Mouse (Mus musculus): Measurements from ENCODE around the gene Etv6. TPM values are rescaled to one million over a fixed set of nuclear protein-coding genes. Genes with fewer than 3 reads are reported as not detected.
A peak's percentile ranks its signal among the peaks of the same experiment; 100 is the strongest.

Gene Etv6
- polyA plus RNA-seq, 1 experiment from 2014 or later, result 3.5 TPM

DNA sequence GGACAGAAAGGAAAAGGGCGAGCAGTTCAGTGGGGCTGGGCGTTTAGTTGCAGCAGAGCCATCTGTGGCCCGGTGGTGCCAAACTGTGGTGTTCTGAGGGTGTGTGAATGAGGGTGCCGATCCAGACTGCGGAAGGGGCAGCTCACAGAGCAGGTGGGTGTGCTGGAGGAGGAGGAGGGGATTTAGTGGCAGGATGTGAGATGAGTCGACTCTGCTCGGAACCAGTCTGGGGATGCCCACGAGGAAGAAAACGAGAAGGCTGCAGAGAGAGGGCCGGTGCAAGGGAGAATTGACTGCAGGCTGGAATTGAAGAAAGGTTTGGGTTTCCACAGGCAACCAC is 24.0 kb downstream of the Etv6 start:
- H3K9ac ChIP-seq, result no peak overlapping the region
- peaks cover 34% of the 10 kb centered on the region for H3K4me1 ChIP-seq (replicated peaks)
- DNase-seq (no peak), ATAC-seq (ENCODE audit: low read depth) (no peak)
- 53% methylated on average over 10 of the region's 10 CpGs for WGBS (ENCODE audit: insufficient replicate concordance)
- no peak overlapping the region for H3K27ac ChIP-seq
- H3K27me3 ChIP-seq, result no peaks in the 10 kb centered on the region
- no peak overlapping the region for H3K4me2 ChIP-seq
- H3K9me3 ChIP-seq (replicated peaks), result no peaks in the 10 kb centered on the region
- no peaks in the 10 kb centered on the region for H3K36me3 ChIP-seq
- H3K4me3 ChIP-seq (replicated peaks), result no peak overlapping the region

DNA sequence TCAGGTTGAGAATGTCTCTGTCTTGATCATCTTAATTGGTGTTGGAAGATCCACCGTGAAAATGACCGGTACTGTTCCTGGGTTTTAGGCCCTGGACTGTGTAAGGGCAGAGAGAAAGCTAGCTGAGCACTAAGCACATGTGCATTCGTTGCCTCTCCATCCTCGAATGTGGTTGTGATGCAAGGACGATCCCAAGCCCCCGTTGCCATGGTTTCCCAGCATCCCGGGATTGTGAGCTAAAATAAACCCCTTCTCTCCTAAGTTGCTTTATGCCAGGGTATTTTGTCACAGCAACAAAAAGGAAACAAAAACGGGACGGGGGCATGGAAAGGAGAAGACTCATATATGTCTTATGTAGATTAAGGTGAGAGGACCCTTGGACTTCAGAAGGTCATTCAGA is 24.5 kb downstream of the Etv6 start:
- Histone ChIP-seq H3K4me1 (replicated peaks) (peaks cover 36% of the 10 kb centered on the region), H3K27ac (no peak overlapping the region)
- 63% methylated on average over 9 of the region's 9 CpGs for WGBS (ENCODE audit: insufficient replicate concordance)

DNA sequence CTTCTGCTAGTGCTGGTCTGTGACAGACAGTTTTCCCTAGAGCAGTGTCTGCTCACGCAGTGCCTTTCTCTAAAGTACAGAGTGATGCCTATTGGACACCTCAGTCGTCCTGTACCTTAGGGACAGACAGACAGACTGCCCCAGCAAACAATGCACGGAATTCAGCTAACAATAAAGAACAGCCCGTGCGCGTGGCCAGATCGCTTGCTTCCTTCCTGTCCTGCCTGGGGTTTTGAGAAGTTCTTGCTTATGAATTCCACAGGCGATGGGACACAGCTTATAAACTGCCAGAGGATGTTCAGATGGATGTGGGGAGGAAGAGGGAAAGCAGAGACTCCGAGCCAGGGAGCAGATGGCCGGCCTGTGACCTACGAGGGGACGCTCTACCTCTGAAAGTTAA is 25.3 kb downstream of the Etv6 start:
- Histone ChIP-seq H3K4me3 (replicated peaks) (no peak overlapping the region), H3K4me1 (replicated peaks) (peaks cover 38% of the 10 kb centered on the region), H3K36me3 (no peaks in the 10 kb centered on the region), H3K27ac (no peak overlapping the region), H3K27me3 (no peaks in the 10 kb centered on the region), H3K9ac (no peak overlapping the region), H3K4me2 (no peak overlapping the region), H3K9me3 (replicated peaks) (no peaks in the 10 kb centered on the region)
- DNase-seq (no peak), ATAC-seq (ENCODE audit: low read depth) (0 out of 2 replicates have a peak, but pooled peaks have one; percentile 7)
- 54% methylated on average over 12 of the region's 12 CpGs for WGBS (ENCODE audit: insufficient replicate concordance)

More for the DNA sequence above, 24.5 kb downstream of the Etv6 start:
- no peak for DNase-seq
- no peak overlapping the region for H3K9ac ChIP-seq
- no peaks in the 10 kb centered on the region for H3K36me3 ChIP-seq
- no peak for ATAC-seq (ENCODE audit: low read depth)
- H3K4me3 ChIP-seq (replicated peaks), result no peak overlapping the region
- H3K9me3 ChIP-seq (replicated peaks), result no peaks in the 10 kb centered on the region
- H3K4me2 ChIP-seq, result no peak overlapping the region
- no peaks in the 10 kb centered on the region for H3K27me3 ChIP-seq

DNA sequence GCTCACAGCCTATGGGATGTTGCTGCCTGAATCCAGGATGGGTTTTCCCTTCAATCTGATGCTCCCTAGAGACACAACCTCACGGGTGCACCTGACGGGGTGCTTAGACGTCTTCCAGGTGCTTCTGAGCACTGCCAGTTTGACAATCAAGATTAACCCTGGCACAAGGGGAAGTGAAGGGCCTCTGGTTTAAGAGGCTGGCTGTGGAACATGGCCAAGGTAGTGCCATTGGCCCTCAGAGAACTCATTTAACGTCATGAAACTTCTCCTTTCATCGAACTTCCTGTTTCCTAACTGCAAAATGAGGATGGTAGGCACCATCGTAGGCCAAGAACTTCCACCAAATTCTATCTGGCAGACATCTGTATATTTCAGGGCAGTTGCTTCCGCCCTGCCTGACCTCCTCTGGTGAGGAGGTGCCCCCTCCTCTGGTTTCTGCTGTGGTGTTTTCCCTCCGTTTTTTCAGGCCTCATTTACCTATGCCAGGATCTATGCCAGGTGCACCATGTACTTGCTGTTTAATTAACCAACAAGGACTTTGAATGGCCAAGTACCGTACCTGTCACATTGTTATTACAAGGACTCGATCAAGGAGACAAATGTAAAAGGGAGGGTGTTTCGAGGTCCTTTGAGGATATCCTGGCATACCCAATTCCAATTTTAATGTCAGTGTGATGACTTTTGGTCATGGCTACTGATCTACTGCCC is 29.7 kb downstream of the Etv6 start:
- ATAC-seq (ENCODE audit: low read depth), result peak; percentile 26; the same call in 1 of the 2 replicates

DNA sequence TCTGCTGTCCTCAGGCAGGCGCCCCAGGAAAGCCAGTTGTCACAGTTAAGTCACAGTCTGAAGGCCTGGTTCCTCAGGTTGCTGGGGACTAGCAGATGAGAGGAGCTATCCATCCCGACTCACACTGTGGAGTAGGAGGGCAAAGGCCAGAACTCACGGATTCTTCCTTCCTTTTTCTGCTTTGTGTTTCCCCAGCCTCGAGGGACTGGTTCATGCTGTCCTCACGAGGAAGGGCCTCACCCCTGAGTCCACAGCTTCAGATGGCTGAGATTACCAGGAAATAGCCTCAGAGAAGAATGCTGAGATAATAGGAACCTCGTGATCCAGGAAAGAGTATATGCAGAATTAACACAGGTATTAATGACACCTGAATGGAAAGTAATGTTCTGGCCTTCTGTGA is 30.6 kb downstream of the Etv6 start:
- 32% methylated on average over 6 of the region's 6 CpGs for WGBS (ENCODE audit: insufficient replicate concordance)
- H3K4me1 ChIP-seq (replicated peaks), result peaks cover 24% of the 10 kb centered on the region
- no peak for ATAC-seq (ENCODE audit: low read depth)
- no peak overlapping the region for H3K4me2 ChIP-seq
- H3K9ac ChIP-seq, result no peak overlapping the region
- H3K27ac ChIP-seq, result no peak overlapping the region
- no peaks in the 10 kb centered on the region for H3K9me3 ChIP-seq (replicated peaks)
- DNase-seq, result no peak
- H3K4me3 ChIP-seq (replicated peaks), result no peak overlapping the region
- H3K36me3 ChIP-seq, result 0 out of 2 replicates have a peak, but pooled peaks cover 3% of the 10 kb centered on the region
- H3K27me3 ChIP-seq, result no peaks in the 10 kb centered on the region

More for the DNA sequence above, 29.7 kb downstream of the Etv6 start:
- 57% methylated on average over 11 of the region's 11 CpGs for WGBS (ENCODE audit: insufficient replicate concordance)
- H3K4me1 ChIP-seq (replicated peaks), result peaks cover 33% of the 10 kb centered on the region
- no peak overlapping the region for H3K4me3 ChIP-seq (replicated peaks)
- no peaks in the 10 kb centered on the region for H3K9me3 ChIP-seq (replicated peaks)
- 0 out of 2 replicates have a peak, but pooled peaks cover 3% of the 10 kb centered on the region for H3K36me3 ChIP-seq
- no peak overlapping the region for H3K27ac ChIP-seq
- H3K9ac ChIP-seq, result no peak overlapping the region
- no peaks in the 10 kb centered on the region for H3K27me3 ChIP-seq
- no peak for DNase-seq
- no peak overlapping the region for H3K4me2 ChIP-seq

DNA sequence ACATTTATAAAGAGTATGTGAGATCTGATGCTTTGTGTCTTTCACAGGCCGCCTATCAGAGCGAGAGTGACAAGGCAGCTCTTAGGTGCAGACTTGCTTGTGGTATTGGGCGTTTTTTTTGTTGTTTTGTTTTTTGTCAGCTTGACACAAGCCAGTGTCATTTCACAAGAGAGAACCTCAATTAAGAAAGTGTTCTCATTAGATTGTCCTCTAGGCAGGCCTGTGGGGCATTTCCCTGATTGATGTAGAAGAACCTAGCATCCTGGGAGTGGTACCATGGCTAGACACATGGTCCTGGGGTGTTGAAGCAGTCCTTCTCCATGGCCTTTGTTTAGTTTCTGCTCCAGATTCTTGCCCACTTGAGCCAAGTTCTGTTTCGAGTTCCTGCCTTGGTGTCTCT is 31.5 kb downstream of the Etv6 start:
- Histone ChIP-seq H3K9me3 (replicated peaks) (no peaks in the 10 kb centered on the region), H3K4me3 (replicated peaks) (no peak overlapping the region), H3K36me3 (0 out of 2 replicates have a peak, but pooled peaks cover 3% of the 10 kb centered on the region), H3K4me1 (replicated peaks) (peaks cover 19% of the 10 kb centered on the region), H3K27ac (no peak overlapping the region), H3K9ac (no peak overlapping the region), H3K27me3 (no peaks in the 10 kb centered on the region), H3K4me2 (no peak overlapping the region)
- ATAC-seq (ENCODE audit: low read depth) (no peak), DNase-seq (no peak)
- WGBS (ENCODE audit: insufficient replicate concordance), result 63% methylated on average over 4 of the region's 4 CpGs

DNA sequence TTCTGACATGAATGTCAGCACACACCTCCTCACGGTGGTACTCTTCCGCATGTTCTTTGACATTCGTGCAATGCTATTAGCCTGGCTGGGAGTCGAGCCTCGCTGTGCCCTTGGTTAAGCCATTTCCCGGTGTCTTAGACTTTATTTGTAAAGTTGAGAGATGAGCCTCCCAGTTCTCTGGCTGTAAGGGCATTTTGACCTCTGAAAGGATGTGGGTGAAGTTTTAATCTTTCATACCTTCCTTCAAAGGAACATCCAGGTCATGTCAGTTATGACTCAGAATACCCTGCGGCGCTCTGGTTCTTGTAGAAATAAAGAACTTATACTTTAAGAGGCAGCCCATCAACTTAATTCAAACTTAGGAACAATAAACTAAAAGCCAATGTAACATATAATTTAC is 32.0 kb downstream of the Etv6 start:
- no peaks in the 10 kb centered on the region for H3K27me3 ChIP-seq
- WGBS (ENCODE audit: insufficient replicate concordance), result 78% methylated on average over 8 of the region's 8 CpGs
- H3K9ac ChIP-seq, result no peak overlapping the region
- H3K36me3 ChIP-seq, result peaks cover 3% of the 10 kb centered on the region; the same call in 1 of the 2 replicates
- DNase-seq, result no peak
- H3K4me3 ChIP-seq (replicated peaks), result no peak overlapping the region
- H3K4me2 ChIP-seq, result no peak overlapping the region
- H3K4me1 ChIP-seq (replicated peaks), result peaks cover 22% of the 10 kb centered on the region
- ATAC-seq (ENCODE audit: low read depth), result no peak
- no peaks in the 10 kb centered on the region for H3K9me3 ChIP-seq (replicated peaks)
- H3K27ac ChIP-seq, result no peak overlapping the region

DNA sequence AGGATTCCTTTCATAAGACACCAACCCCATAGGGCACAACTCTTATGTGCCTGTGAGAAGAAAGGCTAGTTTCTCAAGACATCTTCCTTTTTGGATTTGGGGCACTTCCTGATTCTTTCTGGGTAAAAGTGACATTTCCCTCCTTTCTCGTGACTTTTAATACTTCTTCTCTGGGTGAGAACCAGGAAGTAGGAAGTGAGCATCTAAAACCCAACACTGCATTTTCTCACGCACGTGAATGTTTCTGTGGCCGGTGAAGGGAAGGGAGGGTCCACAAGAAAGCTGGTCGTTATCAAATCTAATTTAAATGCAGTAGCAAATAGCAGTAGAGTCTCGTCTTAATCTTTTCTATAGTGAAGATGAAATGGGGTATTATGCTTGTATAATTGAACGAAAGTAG is 36.9 kb downstream of the Etv6 start:
- Histone ChIP-seq H3K36me3 (peaks cover 2% of the 10 kb centered on the region; the same call in 1 of the 2 replicates), H3K4me1 (replicated peaks) (peaks cover 10% of the 10 kb centered on the region)

DNA sequence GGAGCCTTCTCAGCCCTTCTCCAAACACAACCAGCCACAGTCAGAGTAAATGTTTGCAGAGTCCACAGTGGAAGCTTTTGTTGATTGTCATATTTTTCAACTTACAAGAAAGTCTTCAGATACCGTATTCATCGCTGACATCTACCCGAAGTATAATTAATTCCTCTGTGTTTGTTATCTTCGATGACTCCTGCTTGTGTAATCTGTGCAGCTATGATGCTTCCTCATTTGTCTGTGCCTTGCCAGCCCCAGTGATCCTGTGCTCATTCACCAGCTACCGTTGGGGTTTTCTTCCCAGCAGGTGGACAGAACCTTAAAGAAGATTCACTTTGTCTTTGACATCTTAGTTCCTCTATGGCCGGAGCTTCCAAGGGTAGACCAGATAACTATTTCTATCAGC is 37.4 kb downstream of the Etv6 start:
- Histone ChIP-seq H3K4me1 (replicated peaks) (peaks cover 10% of the 10 kb centered on the region), H3K4me2 (no peak overlapping the region), H3K9ac (no peak overlapping the region), H3K27ac (no peak overlapping the region), H3K4me3 (replicated peaks) (no peak overlapping the region), H3K36me3 (no peaks in the 10 kb centered on the region; the same call in 1 of the 2 replicates), H3K27me3 (no peaks in the 10 kb centered on the region), H3K9me3 (replicated peaks) (no peaks in the 10 kb centered on the region)
- DNase-seq (no peak), ATAC-seq (ENCODE audit: low read depth) (no peak)
- WGBS (ENCODE audit: insufficient replicate concordance), result 59% methylated on average over 6 of the region's 6 CpGs

More for the DNA sequence above, 36.9 kb downstream of the Etv6 start:
- H3K4me2 ChIP-seq, result no peak overlapping the region
- ATAC-seq (ENCODE audit: low read depth), result no peak
- DNase-seq, result no peak
- no peak overlapping the region for H3K27ac ChIP-seq
- no peaks in the 10 kb centered on the region for H3K9me3 ChIP-seq (replicated peaks)
- 47% methylated on average over 7 of the region's 7 CpGs for WGBS (ENCODE audit: insufficient replicate concordance)
- no peaks in the 10 kb centered on the region for H3K27me3 ChIP-seq
- H3K9ac ChIP-seq, result no peak overlapping the region
- no peak overlapping the region for H3K4me3 ChIP-seq (replicated peaks)

DNA sequence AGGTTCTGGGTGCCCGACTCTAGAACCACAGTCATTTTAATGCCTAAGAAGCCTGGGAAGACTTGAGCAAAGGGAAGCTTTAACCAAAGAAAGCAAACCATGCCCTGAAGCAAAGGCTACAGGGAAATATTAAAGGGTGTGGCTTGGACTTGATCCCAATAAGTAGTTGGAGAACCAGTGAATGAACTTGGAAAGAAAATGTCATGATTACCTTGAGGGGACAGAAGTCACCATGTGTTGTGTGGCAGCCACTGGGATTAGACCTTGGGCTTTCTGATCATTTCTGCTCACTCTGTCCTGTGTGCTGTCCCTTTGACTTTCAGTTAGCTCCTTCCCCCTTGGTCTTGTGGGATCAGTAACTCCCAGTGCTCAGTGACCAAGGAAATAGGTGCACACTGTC is 38.9 kb downstream of the Etv6 start:
- Histone ChIP-seq H3K9ac (no peak overlapping the region), H3K4me2 (no peak overlapping the region), H3K9me3 (replicated peaks) (no peaks in the 10 kb centered on the region), H3K27me3 (no peaks in the 10 kb centered on the region), H3K4me1 (replicated peaks) (peaks cover 10% of the 10 kb centered on the region), H3K27ac (no peak overlapping the region), H3K36me3 (no peaks in the 10 kb centered on the region; the same call in 1 of the 2 replicates), H3K4me3 (replicated peaks) (no peak overlapping the region)
- DNase-seq, result no peak
- ATAC-seq (ENCODE audit: low read depth), result no peak
- WGBS (ENCODE audit: insufficient replicate concordance), result 63% methylated on average over 1 of the region's 1 CpGs

DNA sequence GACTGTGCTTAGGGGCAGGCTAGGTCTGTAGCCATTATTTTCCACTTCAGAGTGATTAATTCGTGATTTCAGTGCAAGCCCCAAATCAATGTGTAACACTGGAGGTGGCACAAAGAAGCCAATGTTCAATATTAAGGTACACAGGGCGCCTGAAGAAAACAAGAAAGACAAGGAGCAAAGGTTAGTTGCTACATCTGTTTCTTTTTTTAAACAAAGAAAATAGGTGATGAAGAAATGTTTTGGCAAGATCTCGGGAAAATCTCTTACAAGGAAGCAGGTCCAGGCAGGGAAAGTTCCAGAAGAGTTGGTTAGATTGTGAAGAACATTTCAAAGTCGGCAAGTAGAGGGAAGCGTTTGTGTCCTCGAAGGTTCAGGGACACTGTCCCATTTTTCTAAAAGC is 39.5 kb downstream of the Etv6 start:
- Histone ChIP-seq H3K27ac (no peak overlapping the region), H3K9ac (no peak overlapping the region), H3K4me3 (replicated peaks) (no peak overlapping the region), H3K36me3 (no peaks in the 10 kb centered on the region; the same call in 1 of the 2 replicates), H3K4me2 (no peak overlapping the region), H3K9me3 (replicated peaks) (no peaks in the 10 kb centered on the region), H3K27me3 (no peaks in the 10 kb centered on the region), H3K4me1 (replicated peaks) (peaks cover 11% of the 10 kb centered on the region)
- WGBS (ENCODE audit: insufficient replicate concordance), result 71% methylated on average over 6 of the region's 6 CpGs
- DNase-seq (no peak), ATAC-seq (ENCODE audit: low read depth) (no peak)

DNA sequence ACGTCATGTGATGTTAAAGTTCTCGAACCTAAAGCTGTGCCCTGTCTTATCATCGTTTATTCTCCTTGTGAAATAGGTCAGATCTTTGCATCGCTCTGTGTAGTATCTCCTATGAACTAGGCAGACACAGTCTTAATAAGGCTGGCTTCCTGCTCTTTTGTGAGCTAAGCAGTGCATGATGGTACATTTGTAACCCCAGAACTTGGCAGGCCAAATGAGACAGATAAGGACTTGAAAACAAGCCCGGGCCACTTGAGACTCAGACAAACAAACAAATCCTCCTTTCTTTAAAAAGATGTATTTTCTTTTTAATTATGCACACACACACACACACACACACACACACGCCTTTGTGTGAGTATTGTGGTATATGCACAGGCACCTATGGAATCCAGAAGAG is 42.5 kb downstream of the Etv6 start:
- no peak overlapping the region for H3K9ac ChIP-seq
- WGBS (ENCODE audit: insufficient replicate concordance), result 69% methylated on average over 6 of the region's 6 CpGs
- H3K27me3 ChIP-seq, result no peaks in the 10 kb centered on the region
- peaks cover 14% of the 10 kb centered on the region for H3K4me1 ChIP-seq (replicated peaks)
- H3K27ac ChIP-seq, result no peak overlapping the region
- DNase-seq, result no peak
- no peaks in the 10 kb centered on the region for H3K9me3 ChIP-seq (replicated peaks)
- no peaks in the 10 kb centered on the region; the same call in 1 of the 2 replicates for H3K36me3 ChIP-seq
- no peak overlapping the region for H3K4me2 ChIP-seq
- H3K4me3 ChIP-seq (replicated peaks), result no peak overlapping the region
- ATAC-seq (ENCODE audit: low read depth), result no peak

All from liver, embryonic 13.5 days (tissue).